Mouse (Mus musculus) ES-E14 (cell line): ENCODE measurements at regions not wholly inside any gene's neighbourhood (a gene's known extent, or its start where the extent isn't known, plus 50 kb on each side); places are given as distances from the start of the nearest gene placed in this dataset.

Experiments
- DNase-seq: peaks from one replicate; pipeline ENCODE4 v3.0.0-alpha.2; 2013; ENCODE audit warnings: low read depth, low spot score
- H3K27ac ChIP-seq: 2 replicates; pipeline ENCODE4 v1.5.1; 2012; ENCODE audit warnings: low read depth, mild to moderate bottlenecking, low read length, moderate library complexity, mixed read lengths; ENCODE audit not compliant: poor library complexity, insufficient read depth, severe bottlenecking
- H3K36me3 ChIP-seq: 2 replicates; pipeline ENCODE4 v1.6.1; 2012; ENCODE audit warnings: mild to moderate bottlenecking, low read length, moderate library complexity, mixed read lengths; ENCODE audit not compliant: control insufficient read depth, poor library complexity, insufficient read depth, severe bottlenecking
- H3K4me1 ChIP-seq, 2 experiments: fragments of 150-350 bp in 1 of 2; sonication (generic) in 1 of 2; 2 replicates each; pipeline ENCODE4 v1.6.1; 2012; ENCODE audit warnings: low read length in 2 of 2, mild to moderate bottlenecking in 1 of 2, mixed read lengths in 1 of 2; ENCODE audit not compliant: control insufficient read depth in 2 of 2, insufficient read depth in 2 of 2, poor library complexity in 1 of 2
- H3K4me3 ChIP-seq, 2 experiments: fragments of 150-350 bp in 1 of 2; sonication (generic) in 1 of 2; 2 replicates each; pipeline ENCODE4 v1.5.1; 2012; ENCODE audit warnings: low read length in 2 of 2, low read depth in 1 of 2, mild to moderate bottlenecking in 1 of 2, mixed read lengths in 1 of 2; ENCODE audit not compliant: insufficient read depth in 1 of 2, poor library complexity in 1 of 2, severe bottlenecking in 1 of 2
- H3K9ac ChIP-seq: 2 replicates; pipeline ENCODE4 v1.6.1; 2012; ENCODE audit warnings: low read depth, mild to moderate bottlenecking, low read length, mixed read lengths; ENCODE audit not compliant: poor library complexity, insufficient read depth, severe bottlenecking
- H3K9me3 ChIP-seq: fragments of 150-350 bp; sonication (generic); 2 replicates; pipeline ENCODE4 v1.6.1; 2012; ENCODE audit warnings: low read depth, mild to moderate bottlenecking, low read length; ENCODE audit not compliant: control insufficient read depth, insufficient read depth
- CHD2 ChIP-seq: IDR thresholded peaks from 2 replicates; pipeline ENCODE4 v1.6.1; 2014; ENCODE audit warnings: mild to moderate bottlenecking, low read depth, low read length, inconsistent platforms
- HCFC1 ChIP-seq: IDR thresholded peaks from 2 replicates; pipeline ENCODE4 v1.6.1; 2012; ENCODE audit warnings: low read length, inconsistent platforms, borderline replicate concordance; ENCODE audit not compliant: insufficient read depth
- MAFK ChIP-seq: IDR thresholded peaks from 2 replicates; pipeline ENCODE4 v1.6.1; 2014; ENCODE audit warnings: mild to moderate bottlenecking, low read depth, low read length, inconsistent platforms; ENCODE audit not compliant: insufficient read depth
- ZC3H11A ChIP-seq: IDR thresholded peaks from 2 replicates; pipeline ENCODE4 v1.6.1; 2012; ENCODE audit warnings: low read depth, mild to moderate bottlenecking, inconsistent platforms, low read length, borderline replicate concordance
- ZNF384 ChIP-seq: IDR thresholded peaks from 2 replicates; pipeline ENCODE4 v1.6.1; 2012; ENCODE audit warnings: low read depth, low read length, inconsistent platforms
- in situ Hi-C, 2 experiments: fragments of 600-800 bp; cut with MboI; formaldehyde crosslinking; loops; one replicate each; pipeline ENCODE4 v1.15.1; 2025; ENCODE audit warnings: low sequenced_read_pairs in 2 of 2, inconsistent platforms in 1 of 2; ENCODE audit not compliant: unreplicated experiment in 2 of 2

- in situ Hi-C loops: no loop called here
- no peak for DNase-seq
Measured at GRCm38 (mm10) chr17:88214746-88215145, 149.7 kb upstream of the Fbxo11 start.

DNA sequence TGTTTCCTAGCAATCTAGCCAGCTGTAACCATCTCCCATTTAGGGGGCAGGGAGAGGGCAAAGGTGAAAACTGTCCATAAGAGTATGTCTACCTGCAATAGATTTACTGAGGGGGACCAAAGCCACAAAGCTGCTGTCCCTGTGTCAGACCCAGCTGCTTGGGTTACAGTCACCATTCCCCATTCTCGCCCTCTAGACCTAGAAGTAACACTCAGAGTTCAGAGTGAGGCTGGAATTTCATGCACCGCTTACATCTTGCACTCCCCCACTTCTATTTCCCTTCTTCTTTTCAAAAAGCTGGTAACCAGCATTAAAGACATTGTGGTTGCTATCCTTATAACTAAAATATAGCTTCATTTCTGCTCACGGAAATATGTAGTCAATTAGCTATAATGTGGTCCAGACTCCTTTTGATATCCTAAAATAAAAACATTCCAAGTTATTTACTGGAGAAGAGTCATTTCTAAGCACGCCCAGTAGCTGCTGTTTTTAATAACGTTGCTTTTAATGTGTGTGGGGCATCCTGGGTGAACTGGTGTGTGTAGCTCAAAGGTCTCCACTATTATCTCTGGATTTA lies 157.4 kb upstream of the Fbxo11 start:
- no peak overlapping the region for H3K27ac ChIP-seq
- in situ Hi-C loops: no loop called here
- no peaks in the 10 kb centered on the region for H3K9me3 ChIP-seq
- H3K9ac ChIP-seq: no peak overlapping the region
- TF ChIP-seq MAFK (no peak), ZNF384 (no peak), CHD2 (no peak), HCFC1 (no peak), ZC3H11A (no peak)
- H3K4me3 ChIP-seq: no peak overlapping the region
- no peak for DNase-seq
- no peaks in the 10 kb centered on the region for H3K4me1 ChIP-seq
- H3K36me3 ChIP-seq: no peaks in the 10 kb centered on the region

More at GRCm38 (mm10) chr17:88214746-88215145, 149.7 kb upstream of the Fbxo11 start:
- no peak overlapping the region for H3K27ac ChIP-seq
- no peak overlapping the region for H3K9ac ChIP-seq
- no peak overlapping the region for H3K4me3 ChIP-seq
- no peaks in the 10 kb centered on the region for H3K36me3 ChIP-seq
- H3K4me1 ChIP-seq: no peaks in the 10 kb centered on the region
- no peaks in the 10 kb centered on the region for H3K9me3 ChIP-seq
- no peak for TF ChIP-seq MAFK
- TF ChIP-seq CHD2: no peak
- no peak for TF ChIP-seq ZC3H11A
- TF ChIP-seq ZNF384: no peak

- Histone ChIP-seq H3K4me1 (0 out of 4 replicates have a peak, but pooled peaks cover 0 to 2% of the 10 kb centered on the region in 2 experiments), H3K9ac (no peak overlapping the region), H3K9me3 (no peaks in the 10 kb centered on the region), H3K27ac (no peak overlapping the region), H3K4me3 (no peak overlapping the region), H3K36me3 (no peaks in the 10 kb centered on the region)
- in situ Hi-C loops: no loop called here
- TF ChIP-seq MAFK: peak; percentile 39; the same call in 1 of the 2 replicates
- TF ChIP-seq HCFC1: no peak
- peak; percentile 36 for DNase-seq
Measured at GRCm38 (mm10) chr17:88240476-88240875, 175.4 kb upstream of the Fbxo11 start.

DNA sequence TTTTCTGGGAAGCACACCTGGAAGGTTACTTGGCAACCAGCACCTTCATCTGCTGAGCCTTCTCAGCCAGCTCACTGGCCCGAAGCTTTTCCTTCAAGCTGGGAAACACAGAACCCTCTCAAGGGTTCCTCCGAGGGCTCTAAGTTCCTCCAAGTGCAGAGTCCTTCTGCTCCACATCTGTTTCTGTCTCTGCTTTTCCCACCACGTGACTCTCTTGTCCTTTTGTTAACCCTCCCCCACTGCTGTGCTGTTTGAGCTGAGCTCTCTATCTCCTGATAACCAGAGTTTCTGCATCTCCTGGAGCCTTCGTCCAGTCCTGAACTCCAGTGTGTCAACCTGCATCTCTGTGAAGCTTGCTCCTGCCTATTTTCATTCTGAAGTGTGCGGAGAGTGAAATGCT lies 183.5 kb upstream of the Fbxo11 start:
- H3K27ac ChIP-seq: no peak overlapping the region
- no peak for TF ChIP-seq MAFK
- TF ChIP-seq HCFC1: no peak
- TF ChIP-seq ZNF384: no peak
- TF ChIP-seq ZC3H11A: no peak
- TF ChIP-seq CHD2: no peak
- H3K4me1 ChIP-seq: peaks cover 4 to 5% of the 10 kb centered on the region in 2 experiments; a peak in 2 of 4 replicates
- H3K4me3 ChIP-seq: no peak overlapping the region
- in situ Hi-C loops: no loop called here
- no peak for DNase-seq
- H3K9me3 ChIP-seq: no peaks in the 10 kb centered on the region
- H3K9ac ChIP-seq: no peak overlapping the region
- no peaks in the 10 kb centered on the region for H3K36me3 ChIP-seq

DNA sequence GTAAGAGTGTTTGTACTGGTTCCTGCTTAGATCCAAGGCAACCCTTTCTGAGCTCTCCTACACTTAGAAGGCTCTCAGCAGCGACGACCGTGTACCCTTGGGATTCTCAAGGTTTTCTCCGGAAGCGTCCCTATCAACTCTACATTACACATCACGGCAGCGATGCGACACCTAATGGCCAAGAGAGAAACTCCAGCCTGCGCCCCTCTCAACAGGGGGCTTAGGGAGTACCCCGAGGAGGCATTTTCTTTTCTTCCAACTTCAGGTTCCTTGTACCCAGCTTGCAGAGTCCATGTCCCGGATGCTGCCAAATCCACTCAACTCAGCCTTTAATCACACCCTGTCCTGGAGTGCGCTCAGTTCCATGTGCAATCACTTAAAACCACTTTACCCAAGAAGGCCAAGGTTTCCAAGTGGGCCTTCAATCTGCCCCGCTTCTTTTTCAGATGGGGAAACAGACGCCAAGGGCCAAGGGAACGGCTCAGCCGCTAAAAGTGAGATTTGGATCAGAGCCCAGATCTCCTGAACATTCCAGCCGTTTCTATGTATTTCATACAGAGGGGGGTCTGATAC lies 186.9 kb upstream of the Fbxo11 start:
- Histone ChIP-seq H3K9me3 (no peaks in the 10 kb centered on the region), H3K4me1 (peaks cover 4 to 5% of the 10 kb centered on the region in 2 experiments; a peak in 2 of 4 replicates), H3K9ac (peak overlapping the region; percentile 50; the same call in 1 of the 2 replicates), H3K27ac (no peak overlapping the region), H3K36me3 (no peaks in the 10 kb centered on the region), H3K4me3 (peak overlapping the region in 1 of 2 experiments; percentile 64; a peak in 2 of 4 replicates)
- peak; percentile 82 for DNase-seq
- in situ Hi-C loops: loop anchor here in 1 of 2 experiments (25.0 kb wide), 1 partner anchor 260 kb away; no protein-coding TSS in a partner anchor
- TF ChIP-seq ZNF384: no peak
- TF ChIP-seq ZC3H11A: peak; percentile 34
- peak; percentile 61; the same call in 1 of the 2 replicates for TF ChIP-seq HCFC1
- no peak for TF ChIP-seq MAFK
- TF ChIP-seq CHD2: no peak
